Comparison of ENCODE assay signal across 8 mouse cellular contexts in genomic region chr10:12869029-12869671, GRCm38 (mm10). TPM values are rescaled to one million over a fixed set of nuclear protein-coding genes. Genes with fewer than 3 reads are reported as not detected.
DNase-seq lines count a peak whose midpoint lies in the region; ATAC-seq and TF ChIP-seq lines count a peak whose summit lies in the region.

TSS of gene Utrn (minus strand) at chr10:12869365.

- H3K9ac ChIP-seq in hindbrain, embryonic 12.5 days = peak within 1 kb of the TSS; percentile 85

- WGBS in hindbrain, embryonic 12.5 days = under 1% methylated on average over 63 of the region's 77 CpGs

- no peak for TF ChIP-seq CTCF in Patski (IDR thresholded peaks at IDR 0.05)

- no peaks in the 10 kb centered on the region for H3K9me3 ChIP-seq in hindbrain, embryonic 12.5 days (replicated peaks)
- no peaks in the 10 kb centered on the region for H3K9me3 ChIP-seq in megakaryocyte, embryonic 14.5 days

- no peaks in the 10 kb centered on the region for H3K27me3 ChIP-seq in Patski
- peaks cover 2% of the 10 kb centered on the region; the same call in 1 of the 2 replicates for H3K27me3 ChIP-seq in hindbrain, embryonic 12.5 days
- H3K27me3 ChIP-seq in megakaryocyte, embryonic 14.5 days (replicated peaks) = no peaks in the 10 kb centered on the region

- H3K4me2 ChIP-seq in hindbrain, embryonic 12.5 days (replicated peaks) = peak within 1 kb of the TSS; percentile 97

- POLR2A ChIA-PET in Patski (lab: Charles Lee) = interaction anchor here (0.8 to 1.6 kb wide), 9 partner anchors 9 to 176 kb away, joined by 3 to 8 read pairs (median 3); no protein-coding TSS in a partner anchor

- H3K4me1 ChIP-seq in hindbrain, embryonic 12.5 days = peaks cover 19% of the 10 kb centered on the region
- H3K4me1 ChIP-seq in megakaryocyte, embryonic 14.5 days = peaks cover 31% of the 10 kb centered on the region

- peak within 1 kb of the TSS; percentile 81 for H3K27ac ChIP-seq in hindbrain, embryonic 12.5 days

- H3K4me3 ChIP-seq in hindbrain, embryonic 12.5 days = peak within 1 kb of the TSS; percentile 75
- peak within 1 kb of the TSS; percentile 96 for H3K4me3 ChIP-seq in megakaryocyte, embryonic 14.5 days (replicated peaks)

- H3K36me3 ChIP-seq in hindbrain, embryonic 12.5 days = no peaks in the 10 kb centered on the region
- H3K36me3 ChIP-seq in megakaryocyte, embryonic 14.5 days (replicated peaks; ENCODE audit: low read length) = peaks cover 14% of the 10 kb centered on the region

- CTCF ChIA-PET in Patski (lab: Charles Lee) = no interaction called here

- peak; percentile 61 for ATAC-seq in Patski
- peak; percentile 87 for ATAC-seq in hindbrain, embryonic 12.5 days (ENCODE audit: low FRiP score)

- in situ Hi-C loops in Patski (cut with MboI; ENCODE audit: low pct_unique_long_range_greater_than_20kb) = loop anchor here (5.0 kb wide), 2 partner anchors 128 to 177 kb away; no protein-coding TSS in a partner anchor

- DNase-seq in Patski (ENCODE audit: low read depth, low spot score) = no peak
- DNase-seq in cerebellum, adult 9-11 months = peak; percentile 77
- DNase-seq in frontal cortex, postnatal 14 days (ENCODE audit: low spot score in 2 of 2) = peak; percentile 27 to 43
- peak; percentile 28 to 32 for DNase-seq in left cerebral cortex, adult 8-10 months (ENCODE audit: low spot score in 2 of 2)
- peak; percentile 56 for DNase-seq in right cerebral cortex, postnatal 14 days
- DNase-seq in urinary bladder, postnatal 4 days (ENCODE audit: low spot score in 2 of 2) = peak; percentile 87 to 90

RNA-seq across cellular contexts. Expression of gene Utrn, which starts in this region (rescaled TPM):
- polyA plus RNA-seq in Patski (2021) = 40.9 TPM
- 52.0 and 56.0 TPM in 2 replicates for polyA plus RNA-seq in hindbrain, embryonic 12.5 days (2016; fragmentation: Nextera tagmentation; extraction: Ambion mirVana)
- total RNA-seq in left cerebral cortex, adult 8-10 months (2022) = 10 to 100 TPM; 69.4 to 88.4 (median 77.1) TPM
- 0.64 and 6.1 TPM in 2 replicates for polyA plus RNA-seq in megakaryocyte, embryonic 14.5 days (2012; ENCODE audit: insufficient read depth, low replicate concordance)
